Mouse (Mus musculus) neural tube, embryonic 10.5 days (tissue): ENCODE measurements around the gene Mfap2.
A peak's percentile ranks its signal among the peaks of the same experiment; 100 is the strongest.

ENCODE experiments used
- DNase-seq: peaks from one replicate; pipeline ENCODE4 v3.0.0-alpha.2; 2017; ENCODE audit warnings: low spot score; ENCODE audit errors: extremely low spot score

The Mfap2 gene

DNA sequence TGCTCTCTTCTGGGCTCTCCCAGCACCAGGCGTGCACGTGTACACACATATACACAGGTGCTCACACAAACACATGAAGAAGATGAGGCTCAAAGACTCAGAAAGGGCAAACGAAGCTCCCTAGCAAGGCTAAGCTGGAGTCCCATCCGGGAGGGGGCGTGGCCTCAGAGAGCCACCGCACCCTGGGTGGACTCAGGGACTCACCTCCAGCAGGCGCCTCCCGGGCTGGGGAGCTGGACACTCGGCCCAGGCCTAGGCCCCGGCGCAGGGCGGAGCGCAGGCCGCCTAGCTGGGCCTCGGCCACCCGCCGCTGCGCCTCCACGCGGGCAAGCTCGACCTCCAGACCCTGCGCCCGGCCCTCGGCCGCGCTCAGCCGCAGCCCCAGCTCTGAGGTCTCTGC, 14.8 kb downstream of the Mfap2 start:
- DNase-seq, result no peak

- no peak for DNase-seq
These were observed 20.5 kb downstream of the Mfap2 start for GRCm38 (mm10) chr4:141030541-141031206.

GRCm38 (mm10) chr4:141031733-141032132, 21.5 kb downstream of the Mfap2 start:
- DNase-seq, result peak; percentile 76

DNA sequence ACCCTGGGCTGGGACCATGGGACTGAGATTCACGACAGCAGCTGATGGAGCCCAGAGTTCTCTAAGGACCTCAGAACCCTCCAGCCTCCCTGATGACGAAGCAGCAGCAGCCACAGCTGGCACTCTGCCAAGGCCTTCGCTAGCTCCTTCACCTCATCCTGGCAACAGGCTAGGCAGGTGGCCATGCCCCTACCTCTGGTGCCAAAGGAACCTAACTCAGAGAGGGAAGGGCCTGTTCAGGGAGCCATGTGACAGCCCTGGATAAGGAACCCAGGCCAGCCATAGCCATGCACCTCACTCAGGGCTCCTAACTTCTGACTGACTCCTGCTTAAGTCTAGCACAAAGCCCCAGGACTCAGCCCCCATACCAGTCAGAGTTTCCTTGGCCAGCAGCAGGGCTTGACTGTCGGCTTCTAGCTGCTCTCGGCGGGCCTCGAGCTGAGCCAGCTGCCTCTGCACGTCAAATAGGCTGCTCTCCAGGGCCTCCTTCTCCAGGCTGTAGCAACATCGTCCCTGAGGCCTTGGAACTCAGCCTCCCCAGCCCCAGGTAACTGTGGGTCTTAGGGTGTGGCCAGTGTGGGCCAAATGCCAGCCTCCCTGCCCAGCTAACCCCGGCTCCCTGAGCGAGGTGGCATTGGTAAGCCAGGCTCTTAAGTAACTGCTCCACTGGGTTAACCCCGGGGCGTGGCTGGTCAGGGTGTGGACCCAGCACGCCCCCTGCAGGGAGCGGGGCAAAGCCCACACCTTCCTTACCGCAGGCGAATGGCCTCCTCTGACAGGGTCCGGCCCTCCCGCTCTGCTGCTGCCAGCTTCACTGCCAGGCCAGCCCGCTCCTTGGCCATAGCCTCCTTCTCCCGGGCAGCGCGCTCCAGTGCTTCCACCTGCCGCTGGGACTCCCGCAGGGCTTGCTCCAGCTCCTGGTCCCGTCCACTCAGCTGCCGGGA, 23.7 kb downstream of the Mfap2 start:
- no peak for DNase-seq

GRCm38 (mm10) chr4:141041117-141041516, 30.9 kb downstream of the Mfap2 start:
- DNase-seq, result no peak

DNA sequence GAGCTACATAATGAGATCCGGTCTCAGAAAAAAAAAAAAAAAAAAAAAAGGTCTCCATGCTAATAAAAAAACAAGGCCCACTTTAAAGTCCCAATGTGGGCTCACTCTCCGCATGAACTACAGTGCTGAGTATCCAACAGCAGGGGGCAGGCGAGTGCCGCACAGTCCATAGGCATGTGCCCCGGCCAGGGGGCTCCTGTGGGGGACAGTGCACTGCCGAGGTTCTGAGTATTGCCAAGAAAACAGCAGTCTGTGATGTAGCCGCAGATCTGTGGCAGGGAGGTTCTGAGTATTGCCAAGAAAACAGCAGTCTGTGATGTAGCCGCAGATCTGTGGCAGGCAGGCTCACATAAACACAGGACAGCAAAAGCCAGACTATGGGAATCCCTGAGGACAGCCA, 34.6 kb downstream of the Mfap2 start:
- peak; percentile 67 for DNase-seq

GRCm38 (mm10) chr4:141048810-141049475, 38.7 kb downstream of the Mfap2 start:
- DNase-seq, result peak; percentile 20

DNA sequence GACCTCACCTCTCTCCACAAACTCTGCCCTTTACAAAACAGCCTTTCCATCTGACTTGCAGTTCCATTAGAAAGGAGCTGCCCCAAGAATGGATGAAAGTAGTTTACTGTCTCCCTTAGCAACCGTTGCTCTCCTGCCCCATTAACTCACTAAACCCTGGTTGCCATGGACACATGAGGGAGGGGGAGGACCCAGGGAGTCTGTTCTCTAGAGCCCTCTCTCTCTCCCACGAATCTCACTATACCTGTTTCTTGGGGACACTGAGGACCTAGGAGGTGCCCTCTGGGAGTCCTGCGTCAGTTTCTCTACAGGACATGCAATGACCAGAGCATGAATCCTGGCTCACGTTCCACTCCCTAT, 39.2 kb downstream of the Mfap2 start:
- peak; percentile 70 for DNase-seq

DNA sequence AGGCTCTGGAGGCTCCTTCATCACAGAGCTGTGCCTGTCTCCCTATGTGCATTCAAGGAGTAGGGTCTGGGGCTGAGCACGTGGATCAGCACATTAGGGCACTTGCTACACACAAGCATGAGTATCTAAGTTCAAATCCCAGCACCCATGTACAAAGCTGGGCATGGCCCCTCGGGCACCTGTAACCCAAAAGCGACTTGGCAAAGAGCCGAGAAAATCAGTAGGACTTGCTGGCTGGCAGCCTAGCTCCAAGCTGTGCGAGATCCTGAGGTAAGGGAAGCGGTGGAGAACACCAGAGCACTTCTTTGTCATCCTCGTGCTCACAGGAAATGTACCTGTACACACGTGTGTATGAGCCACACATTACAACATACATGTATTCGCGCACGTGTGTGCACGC, 42.2 kb downstream of the Mfap2 start:
- no peak for DNase-seq

DNA sequence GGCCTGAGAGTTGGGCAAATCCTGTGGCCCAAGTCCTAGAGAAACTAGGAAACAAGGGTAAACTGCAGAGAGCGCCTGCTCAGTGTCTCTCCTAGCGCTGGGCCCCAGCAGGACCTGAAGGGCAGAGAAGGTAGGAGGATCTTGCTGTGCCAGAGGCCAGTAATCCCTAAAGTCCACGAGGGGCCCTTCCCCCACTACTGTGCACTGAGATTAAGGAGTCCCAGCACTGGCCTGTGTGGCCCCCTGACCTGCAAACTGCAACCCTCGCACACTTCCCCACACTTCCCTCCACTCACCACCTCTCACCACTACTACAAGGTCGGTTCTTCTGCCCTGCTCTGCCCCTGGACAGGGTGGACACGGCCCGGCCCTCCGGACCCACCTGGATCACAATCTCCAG, 42.9 kb downstream of the Mfap2 start:
- no peak for DNase-seq

DNA sequence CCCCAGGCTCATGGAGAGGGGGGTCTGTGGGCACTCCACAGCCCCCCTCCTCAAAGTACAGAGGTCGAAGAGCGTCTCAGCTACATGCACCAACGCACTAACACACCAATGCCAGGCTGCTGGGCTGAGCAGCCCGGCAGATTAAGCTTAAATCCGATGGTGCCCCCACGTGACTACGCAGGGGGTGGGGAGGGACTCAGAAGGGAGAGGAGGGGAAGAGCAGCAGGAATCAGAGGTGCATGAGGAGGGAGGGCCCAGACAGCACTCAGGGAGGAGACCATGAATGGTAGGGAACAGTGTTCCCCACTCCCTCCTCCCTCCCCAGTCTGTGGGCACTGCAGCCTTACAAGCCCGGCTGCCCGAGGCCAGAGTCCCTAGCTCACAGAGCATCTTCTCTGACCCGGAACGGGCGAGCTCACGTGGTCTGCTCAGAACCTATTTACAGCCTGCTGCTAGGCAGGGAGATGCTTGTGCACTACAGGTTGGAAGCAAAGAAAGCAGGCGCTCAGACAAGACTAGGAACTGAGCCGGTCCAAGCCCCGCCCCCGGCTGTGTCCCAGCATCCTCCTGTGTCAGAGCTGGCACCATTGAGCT, 43.4 kb downstream of the Mfap2 start:
- DNase-seq, result peak; percentile 27

- no peak for DNase-seq
These were observed 46.8 kb downstream of the Mfap2 start for GRCm38 (mm10) chr4:141056970-141057369.

GRCm38 (mm10) chr4:141058835-141059234, 48.6 kb downstream of the Mfap2 start:
- DNase-seq, result no peak

- DNase-seq, result peak; percentile 41
These were observed 49.6 kb downstream of the Mfap2 start for GRCm38 (mm10) chr4:141059616-141060425.

DNA sequence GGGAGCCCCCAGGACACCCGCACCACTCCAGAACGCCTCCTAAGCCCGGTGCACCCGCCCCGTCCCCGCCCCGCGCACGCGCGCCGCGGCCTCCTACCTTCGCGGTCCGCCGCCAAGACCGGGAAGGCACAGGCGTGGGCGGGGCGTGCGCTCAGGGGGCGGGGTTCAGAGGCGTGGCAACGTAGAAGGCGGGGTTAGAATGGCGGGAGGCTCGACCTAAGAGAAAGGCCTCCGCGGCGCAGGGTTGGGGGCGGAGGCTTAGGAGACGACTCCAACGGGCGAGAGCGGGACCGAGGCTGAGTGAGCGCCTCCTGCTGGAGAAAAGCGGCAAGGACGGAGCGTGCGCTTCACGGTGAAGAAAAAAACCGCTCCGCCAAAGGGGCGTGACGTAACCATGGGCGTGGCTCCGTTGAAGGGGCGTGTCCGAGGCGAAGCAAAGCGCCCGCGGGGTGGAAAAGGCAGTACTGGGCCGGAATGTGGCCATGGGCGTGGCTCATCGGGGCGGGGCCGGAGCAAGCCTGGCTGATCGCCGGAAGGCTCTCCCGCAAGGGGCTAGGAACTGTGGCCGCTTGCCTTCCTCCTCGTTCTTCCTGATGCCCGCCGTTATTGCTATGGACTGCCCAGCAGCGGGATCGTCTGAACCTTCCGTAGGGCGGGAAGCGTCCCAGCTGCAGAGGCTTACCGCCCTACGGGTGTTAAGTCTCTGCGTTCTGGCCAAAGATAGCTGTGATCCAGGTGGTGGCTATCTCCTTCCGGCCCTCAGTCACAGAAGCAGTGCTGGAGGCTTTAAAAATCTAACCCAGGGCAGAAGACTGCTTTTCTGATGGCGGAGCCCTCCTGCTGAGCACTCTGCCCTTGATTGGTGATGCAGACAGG, 50.4 kb downstream of the Mfap2 start, which contains the start of gene Crocc:
Crocc (minus strand) TSS at position 125 of the 876 bp plus-strand sequence.
- peak; percentile 100 for DNase-seq

GRCm38 (mm10) chr4:141064104-141064659, 54.0 kb downstream of the Mfap2 start:
- DNase-seq, result no peak

DNA sequence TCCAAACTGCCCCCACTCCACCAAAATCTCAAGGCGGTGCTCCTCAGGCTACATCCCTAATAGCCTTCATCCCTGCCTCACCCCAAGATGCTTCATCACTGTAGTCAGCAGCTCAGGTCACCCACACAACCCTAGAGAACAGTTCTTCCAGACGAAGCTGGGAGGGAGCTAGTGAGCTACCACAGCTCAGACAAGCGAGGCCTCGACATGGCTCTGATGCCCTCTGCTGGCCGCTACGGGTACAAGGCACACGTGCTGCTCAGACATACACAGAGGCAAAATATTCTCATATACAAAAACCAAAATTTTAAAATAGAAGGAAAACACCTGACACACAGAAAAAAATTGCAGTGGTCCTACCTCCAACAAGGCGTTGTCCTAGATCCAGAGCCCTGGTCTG, 54.9 kb downstream of the Mfap2 start:
- DNase-seq, result peak; percentile 84
